Mouse (Mus musculus): Measurements from ENCODE around the gene Homez. TPM values are rescaled to one million over a fixed set of nuclear protein-coding genes. Genes with fewer than 3 reads are reported as not detected.

Gene Homez
- 10 to 100 TPM in 1 of 2 experiments, 1 to 10 TPM in 1; 8.7 to 10.9 TPM for total RNA-seq (2023)

DNA sequence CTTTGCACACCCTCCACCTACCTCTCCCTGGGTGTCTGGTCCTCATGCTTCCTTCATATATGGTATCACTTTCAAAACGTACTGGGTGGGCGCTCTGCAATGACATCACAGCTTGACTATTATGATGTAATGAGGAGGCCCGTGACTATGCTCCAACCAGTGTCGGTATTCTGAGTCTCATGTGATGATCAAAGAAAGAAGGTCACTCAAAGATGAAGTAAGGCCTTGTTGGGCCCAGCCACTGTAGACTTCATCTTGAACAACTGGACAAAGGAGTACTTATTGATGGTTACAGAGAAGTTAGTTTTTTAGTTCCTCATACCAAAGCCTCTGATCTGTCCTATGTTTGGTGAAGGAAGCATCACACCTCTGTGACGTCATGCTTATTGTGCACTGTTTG is at the start of gene Homez:
Gene Homez, minus strand, starts transcription at position 101 of the 400 bp plus-strand sequence.

DNA sequence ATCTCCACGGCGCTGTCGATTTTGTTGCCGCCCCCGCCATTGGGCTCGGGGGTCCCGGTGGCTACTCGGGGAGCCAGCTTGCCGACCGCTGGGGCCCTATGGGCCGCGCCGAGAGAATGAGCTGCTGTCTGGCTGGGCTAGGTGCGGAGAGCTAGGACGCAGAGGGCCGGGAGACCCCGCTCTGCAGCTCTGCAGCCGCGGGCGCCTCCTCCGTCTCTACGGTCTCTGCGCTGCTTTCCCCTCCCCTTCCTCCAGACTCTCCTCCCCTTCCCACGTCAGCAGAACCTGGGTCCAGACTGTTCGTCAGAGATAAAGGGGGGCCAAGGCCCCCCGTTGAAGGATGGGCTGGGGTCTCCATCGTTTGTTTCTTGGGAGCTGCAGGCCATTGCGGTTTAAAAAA is 42.1 kb upstream of the Homez start, which contains the start of gene Slc22a17:
Gene Slc22a17, minus strand, starts transcription at position 247 of the 400 bp plus-strand sequence.

DNA sequence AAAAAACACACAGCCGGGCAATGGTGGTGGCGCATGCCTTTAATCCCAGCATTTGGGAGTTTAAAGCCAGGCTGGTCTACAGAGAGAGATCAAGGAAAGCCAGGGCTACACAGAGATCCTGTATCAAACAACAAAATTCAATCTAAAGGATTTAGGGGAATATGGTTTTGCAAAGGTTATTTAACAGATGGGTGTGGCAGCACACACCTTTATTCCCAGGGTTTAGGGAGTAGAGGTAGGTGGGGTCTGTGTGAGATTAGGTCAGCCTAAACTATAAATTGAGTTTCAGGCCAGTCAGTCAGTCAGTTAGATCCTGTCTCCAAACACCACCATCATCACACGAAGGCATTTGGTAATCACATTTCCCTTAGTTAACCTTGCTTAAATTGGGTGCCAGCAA is 21.4 kb upstream of the Homez start, which contains the start of gene Pabpn1:
Gene Pabpn1, plus strand, starts transcription at position 301 of the 400 bp plus-strand sequence.

DNA sequence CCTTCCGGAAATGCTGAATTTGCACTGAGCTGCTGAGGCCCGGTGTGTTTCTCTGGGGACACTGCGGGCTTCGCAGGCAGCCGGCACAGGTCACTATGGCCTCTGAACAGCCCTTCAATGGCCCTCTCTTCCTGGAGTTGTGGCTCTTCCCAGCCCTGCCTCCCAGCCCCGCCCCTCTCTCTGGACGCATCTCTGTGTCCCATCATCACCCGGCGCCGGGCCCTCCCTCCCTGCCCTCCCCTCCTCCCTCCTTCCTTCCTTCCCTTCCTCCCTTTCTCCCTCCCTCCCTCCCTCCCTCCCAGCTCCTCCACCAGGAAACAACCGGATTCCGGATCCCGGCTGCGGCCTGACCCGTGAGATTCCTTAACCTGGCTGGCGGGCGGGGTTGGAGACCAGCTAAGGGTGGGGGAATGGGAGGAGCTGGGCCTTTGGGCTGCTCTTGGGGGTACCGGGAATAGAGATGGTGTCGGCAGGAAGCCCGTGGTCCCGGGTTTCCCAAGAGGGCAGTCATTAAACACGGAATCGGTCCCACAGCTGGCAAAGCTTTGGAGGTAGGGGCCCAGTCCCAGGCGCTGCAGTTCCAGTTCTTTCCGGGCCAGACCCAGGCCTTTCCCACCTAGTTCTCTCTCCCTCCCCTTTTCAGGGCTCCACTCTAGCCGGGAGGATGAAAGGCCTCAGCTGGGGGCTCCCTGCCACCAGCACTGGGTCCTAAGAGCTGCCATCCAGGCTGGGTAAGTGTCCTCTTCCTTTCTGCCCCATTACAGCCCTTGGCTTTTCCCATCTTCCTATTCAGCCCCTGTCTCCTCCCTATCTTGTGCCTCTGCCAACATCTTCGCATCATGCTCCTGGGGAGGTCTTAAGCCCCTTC is 12.6 kb upstream of the Homez start, which contains the start of the genes Bcl2l2 and Gm20521:
Gene Bcl2l2, plus strand, starts transcription at position 224 of the 868 bp plus-strand sequence.
Gene Gm20521, plus strand, starts transcription at position 288 of the 868 bp plus-strand sequence.

DNA sequence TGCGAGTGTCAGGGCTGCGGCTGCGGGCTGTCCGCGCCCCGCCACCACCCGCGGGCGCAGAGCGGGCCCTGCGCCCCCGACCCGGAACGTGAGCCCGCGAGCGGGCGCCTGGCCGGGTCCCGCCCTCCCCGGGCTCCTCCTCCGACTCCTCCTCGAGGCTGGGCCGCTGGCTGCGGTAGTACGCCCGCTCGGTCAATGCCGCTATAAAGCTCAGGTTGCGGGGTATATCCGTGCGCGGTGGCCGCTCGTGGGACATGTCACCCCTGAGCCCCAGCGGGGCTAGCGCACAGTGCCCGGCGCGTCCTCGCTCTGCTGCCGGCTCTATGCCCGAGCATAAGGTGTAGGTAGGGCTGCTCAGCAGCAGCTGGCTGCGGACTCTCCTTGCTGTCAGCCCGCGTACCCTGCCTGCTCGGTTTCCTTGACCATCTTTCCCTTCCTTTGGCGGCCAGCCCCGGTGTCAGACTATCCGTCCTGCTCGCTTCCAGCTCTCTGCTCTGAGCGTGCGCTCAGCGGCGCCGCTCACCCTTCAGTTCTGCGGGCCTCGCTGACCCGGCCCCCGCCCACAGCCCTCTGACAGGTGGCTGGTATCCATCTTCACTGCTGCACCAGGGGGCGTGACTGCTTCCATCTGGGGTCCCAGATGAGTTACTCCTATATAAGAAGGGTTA is 6.4 kb upstream of the Homez start, which contains the start of gene Ppp1r3e:
Gene Ppp1r3e, minus strand, starts transcription at position 503 of the 668 bp plus-strand sequence.

DNA sequence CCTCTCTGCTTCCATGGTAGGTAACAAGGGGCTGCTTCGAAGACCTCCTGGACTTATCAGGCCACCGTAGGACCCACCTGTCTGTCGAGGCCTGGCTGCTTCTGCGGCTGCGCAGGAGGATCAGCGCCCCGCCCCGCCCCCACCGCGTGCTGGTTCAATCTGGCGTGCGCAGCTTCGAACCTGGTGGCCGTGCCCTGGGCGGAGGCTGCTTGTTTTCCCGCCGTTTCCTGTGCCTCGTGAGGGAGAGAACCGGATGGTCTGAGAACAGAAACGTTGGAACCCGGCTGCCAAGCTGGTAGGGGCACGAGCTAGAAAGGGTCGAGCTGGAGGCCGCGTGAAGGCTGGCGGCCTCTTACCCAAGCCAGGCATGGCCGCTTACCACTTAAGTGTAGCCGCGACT is 56.8 kb downstream of the Homez start, which contains the start of gene Rnf212b:
Gene Rnf212b, plus strand, starts transcription at position 151 of the 400 bp plus-strand sequence.

Other genes starting within 250 kb of the Homez start
- gene Psmb11, start 249.5 kb downstream of the Homez start, total RNA-seq (2023) = under 1 TPM in 1 of 2 experiments, not detected in 1; 0.07 TPM
- not detected for gene Gm17606, start 230.0 kb downstream of the Homez start, total RNA-seq (2023)
- gene Cdh24, start 229.6 kb downstream of the Homez start, total RNA-seq (2023) = 1 to 10 TPM; 1.9 to 3.7 TPM
- gene 1700123O20Rik, start 184.7 kb downstream of the Homez start, total RNA-seq (2023) = 10 to 100 TPM; 29.0 to 31.1 TPM
- 100 to 1,000 TPM; 245 to 254 TPM for gene Acin1, start 184.0 kb downstream of the Homez start, total RNA-seq (2023)
- gene Gm29776, start 172.1 kb downstream of the Homez start, total RNA-seq (2023) = under 1 TPM; 0.40 to 0.70 TPM
- 100 to 1,000 TPM; 181 to 183 TPM for gene Cebpe, start 158.8 kb downstream of the Homez start, total RNA-seq (2023)
- gene Slc7a8, start 89.0 kb downstream of the Homez start, total RNA-seq (2023) = 1 to 10 TPM; 5.0 to 5.1 TPM
- not detected for gene Rnf212b, start 56.8 kb downstream of the Homez start, total RNA-seq (2023)
- 1 to 10 TPM; 1.7 to 2.5 TPM for gene Ppp1r3e, start 6.6 kb upstream of the Homez start, total RNA-seq (2023)
- gene Bcl2l2, start 12.4 kb upstream of the Homez start, total RNA-seq (2023) = 1 to 10 TPM; 6.6 to 8.1 TPM
- 1 to 10 TPM in 1 of 2 experiments, under 1 TPM in 1; 0.85 to 1.5 TPM for gene Gm20521, start 12.5 kb upstream of the Homez start, total RNA-seq (2023)
- 100 to 1,000 TPM; 136 to 145 TPM for gene Pabpn1, start 21.5 kb upstream of the Homez start, total RNA-seq (2023)
- under 1 TPM; 0.55 to 0.57 TPM for gene Slc22a17, start 42.2 kb upstream of the Homez start, total RNA-seq (2023)
- gene Efs, start 55.2 kb upstream of the Homez start, total RNA-seq (2023) = under 1 TPM in 1 of 2 experiments, not detected in 1; 0.33 TPM
- gene Il25, start 61.7 kb upstream of the Homez start, total RNA-seq (2023) = not detected
- not detected for gene Cmtm5, start 65.3 kb upstream of the Homez start, total RNA-seq (2023)
- not detected for gene Myh6, start 96.0 kb upstream of the Homez start, total RNA-seq (2023)
- not detected for gene Gm17428, start 106.0 kb upstream of the Homez start, total RNA-seq (2023)
- not detected for gene Myh7, start 123.7 kb upstream of the Homez start, total RNA-seq (2023)
- 10 to 100 TPM; 35.4 to 38.4 TPM for gene Ngdn, start 144.5 kb upstream of the Homez start, total RNA-seq (2023)
- gene Zfhx2, start 221.4 kb upstream of the Homez start, total RNA-seq (2023) = 1 to 10 TPM; 1.7 to 2.1 TPM
- 1 to 10 TPM; 2.8 to 3.8 TPM for gene Thtpa, start 223.8 kb upstream of the Homez start, total RNA-seq (2023)
- gene Ap1g2, start 235.6 kb upstream of the Homez start, total RNA-seq (2023) = 10 to 100 TPM; 37.1 to 42.6 TPM
- not detected for gene Jph4, start 246.0 kb upstream of the Homez start, total RNA-seq (2023)